Mouse (Mus musculus): ENCODE measurements around the gene Plscr3.
A peak's percentile ranks its signal among the peaks of the same experiment; 100 is the strongest.

Plscr3 gene

DNA sequence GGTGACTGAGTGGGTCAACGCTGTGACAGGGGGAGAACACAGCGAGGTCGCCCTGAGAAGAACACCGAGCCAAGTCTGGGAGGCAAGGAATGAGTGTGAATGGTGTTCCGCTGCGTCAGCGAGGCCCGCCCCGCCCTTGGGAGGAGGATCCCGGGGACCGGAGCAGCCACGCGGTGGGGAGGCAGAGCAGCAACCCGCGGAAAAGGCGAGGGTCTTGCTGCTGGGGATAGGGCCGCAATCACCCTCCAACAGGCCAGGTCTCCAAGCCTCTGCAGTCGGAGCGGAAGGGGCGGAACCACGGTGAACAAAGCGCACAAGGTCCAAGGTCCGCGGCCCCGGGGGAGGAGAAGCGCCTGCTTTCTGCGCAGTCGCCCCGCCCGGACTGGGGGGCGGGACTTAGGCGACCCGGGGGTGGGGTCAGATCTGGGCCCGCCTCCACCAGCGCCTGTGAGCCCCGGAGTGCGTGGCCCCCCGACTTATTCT lies at the start of gene Plscr3:
Gene Plscr3 (plus strand): TSS at position 179 of the 483 bp plus-strand sequence.
- peak; percentile 95 for DNase-seq (ENCODE audit: inconsistent ontology term)

DNA sequence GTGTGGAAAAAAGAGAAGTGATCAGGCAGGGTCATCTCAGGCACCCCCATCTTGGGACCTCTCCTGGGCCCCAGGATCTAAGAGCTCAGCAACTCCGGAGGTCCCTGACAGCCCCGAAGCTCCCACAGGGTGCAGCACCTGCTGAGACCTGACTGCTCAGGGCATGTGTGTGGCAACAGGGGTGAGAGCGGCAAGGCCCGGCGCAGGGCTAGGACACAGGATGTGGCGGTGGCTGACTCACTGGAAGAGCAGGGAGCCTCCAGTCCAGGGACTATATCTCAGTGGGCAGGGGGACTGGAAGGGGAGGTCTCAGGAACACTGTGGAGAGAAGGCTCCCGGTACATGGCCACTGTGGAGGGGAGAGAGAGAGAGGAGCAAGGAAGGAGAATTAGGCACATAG lies 48.3 kb upstream of the Plscr3 start:
- no peak for DNase-seq (ENCODE audit: inconsistent ontology term)

DNA sequence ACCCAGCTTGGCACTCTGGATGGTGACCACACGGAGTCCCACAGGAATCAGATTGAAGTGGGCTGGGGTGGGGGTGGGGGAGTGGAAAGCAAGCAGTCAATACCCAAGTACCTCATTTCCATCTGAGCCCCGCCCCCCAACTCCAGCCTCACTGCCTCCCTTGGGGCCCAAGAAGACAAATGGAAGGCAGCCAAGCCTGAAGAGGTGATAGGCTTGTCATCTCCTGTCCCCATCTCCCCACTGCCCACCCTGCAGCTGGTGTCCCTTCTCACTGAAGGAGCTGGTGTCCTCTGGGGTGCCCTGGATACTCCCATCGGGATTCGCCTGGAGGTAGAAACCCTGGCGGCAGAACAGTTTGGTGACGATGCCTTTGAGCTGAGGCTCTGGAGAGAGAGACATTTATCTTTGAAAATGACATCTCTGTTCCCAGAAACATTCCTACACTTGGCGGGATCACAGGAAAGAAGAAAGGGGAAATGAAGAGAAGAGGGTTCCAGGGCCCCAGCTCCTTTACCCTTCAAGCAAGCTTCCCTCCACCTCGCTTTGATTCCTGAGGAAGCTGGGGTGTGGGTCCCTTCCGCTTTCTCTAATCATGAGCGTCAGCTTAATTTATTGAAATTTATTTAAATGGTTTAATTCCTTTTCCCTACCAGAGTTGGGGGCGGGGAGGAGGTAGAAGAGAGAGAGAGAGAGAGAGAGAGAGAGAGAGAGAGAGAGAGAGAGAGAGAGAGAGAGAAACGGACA lies 46.6 kb upstream of the Plscr3 start:
- no peak for DNase-seq (ENCODE audit: inconsistent ontology term)

DNA sequence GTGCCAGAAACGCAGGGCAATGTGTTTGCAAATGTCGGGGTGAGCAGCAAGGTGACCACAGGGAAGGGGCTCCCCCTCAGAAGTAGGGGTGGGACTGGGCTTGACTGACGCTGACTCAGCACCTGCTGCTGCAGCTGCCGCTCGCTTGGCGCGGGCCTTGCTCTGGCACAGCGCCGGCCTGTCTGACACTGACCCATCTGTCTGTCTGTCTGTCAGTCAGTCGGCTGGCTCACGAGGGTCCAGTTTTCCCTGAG lies 46.1 kb upstream of the Plscr3 start:
- DNase-seq (ENCODE audit: inconsistent ontology term): peak; percentile 32

DNA sequence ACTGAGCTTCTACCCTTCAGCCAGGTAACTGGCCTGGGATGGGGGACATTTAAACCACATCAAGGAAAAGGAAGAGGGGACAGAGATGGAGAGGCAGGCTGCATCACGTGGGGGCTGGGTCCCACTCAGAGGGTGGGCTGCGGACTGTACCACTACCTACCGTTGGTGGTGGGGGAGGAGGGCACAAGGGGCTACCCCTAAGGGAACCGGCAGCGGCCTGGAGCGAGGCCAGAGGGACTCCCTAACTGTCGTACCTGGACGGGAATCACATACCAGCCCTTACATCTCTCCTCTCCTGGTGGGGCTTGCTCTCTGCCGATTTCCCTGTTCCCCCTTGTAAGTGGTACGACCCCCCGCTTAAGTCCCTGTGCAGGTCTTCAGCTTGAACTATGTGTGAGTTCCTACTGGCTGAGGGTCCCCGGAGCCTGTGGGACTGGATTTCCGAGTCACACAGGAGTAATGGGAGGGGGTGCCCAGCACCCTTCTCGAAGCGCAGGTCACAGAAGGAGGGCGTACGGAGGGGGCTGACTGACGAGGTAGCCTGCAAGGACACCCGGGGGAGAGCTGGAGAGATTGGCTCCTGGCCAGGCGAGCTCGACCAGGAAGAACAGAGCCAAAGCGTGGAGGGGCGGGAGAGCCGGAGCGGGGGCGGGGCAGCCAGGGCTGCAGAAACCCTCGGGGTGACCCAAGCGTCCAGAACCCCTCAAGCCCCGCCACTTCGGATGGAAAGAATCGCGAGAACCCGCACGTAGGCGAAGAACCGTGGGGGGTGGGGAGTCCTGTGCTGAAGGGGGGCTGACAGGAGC lies 45.6 kb upstream of the Plscr3 start:
- DNase-seq (ENCODE audit: inconsistent ontology term): peak; percentile 49

DNA sequence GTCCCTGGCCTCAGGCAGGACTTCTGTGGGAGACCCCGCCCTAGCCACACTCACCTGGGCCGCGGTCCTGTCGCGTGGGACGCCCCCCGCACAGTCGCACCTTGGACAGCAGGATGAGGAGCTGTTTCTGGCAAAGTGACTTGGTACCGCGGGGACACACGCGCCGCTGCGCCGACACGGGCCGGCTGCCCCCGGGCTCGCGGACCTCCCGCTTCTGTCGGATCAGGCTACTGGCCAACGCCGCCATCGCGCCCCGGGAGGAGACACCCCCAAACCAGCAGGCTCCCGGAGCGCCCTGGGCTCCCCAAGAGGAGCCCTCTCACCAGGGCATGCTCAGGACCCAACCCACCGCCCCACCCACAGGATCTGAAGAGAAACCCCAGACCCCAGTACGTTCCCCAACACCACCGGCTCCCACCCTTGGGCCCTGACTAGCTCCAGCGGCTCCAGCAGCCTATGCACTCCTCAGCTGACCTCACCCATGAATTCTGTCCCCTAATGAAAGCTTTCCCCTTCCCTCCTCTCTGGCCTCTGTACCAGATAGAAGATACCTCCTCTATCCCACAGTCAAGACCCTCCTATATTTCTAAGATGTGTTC lies 44.7 kb upstream of the Plscr3 start, which contains the start of gene Fgf11:
Gene Fgf11 (minus strand): TSS at position 479 of the 599 bp plus-strand sequence.
- no peak for DNase-seq (ENCODE audit: inconsistent ontology term)

DNA sequence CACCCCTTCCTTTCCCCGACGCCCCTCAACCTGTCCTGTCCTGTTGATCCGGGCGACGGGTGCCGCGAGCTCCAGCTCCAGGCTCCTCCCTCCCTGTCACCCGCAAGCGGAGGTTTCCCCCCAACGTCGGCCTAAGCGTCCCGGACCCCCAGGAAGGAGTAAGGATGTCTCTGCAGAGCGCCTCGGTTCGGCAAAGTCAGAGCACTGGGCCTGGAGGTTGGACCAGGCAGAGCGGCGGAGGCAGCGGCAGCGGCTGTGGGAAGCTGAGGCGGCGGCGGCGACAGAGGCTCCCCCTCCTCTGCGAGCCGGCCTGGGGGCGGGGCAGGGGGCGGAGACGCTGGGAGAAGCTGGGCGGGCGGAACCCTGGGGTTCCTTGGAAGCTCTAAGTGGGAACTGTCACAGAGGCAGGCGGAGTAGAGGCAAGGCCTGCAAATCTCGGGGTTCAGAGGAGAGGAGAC lies 43.5 kb upstream of the Plscr3 start:
- peak; percentile 93 for DNase-seq (ENCODE audit: inconsistent ontology term)

DNA sequence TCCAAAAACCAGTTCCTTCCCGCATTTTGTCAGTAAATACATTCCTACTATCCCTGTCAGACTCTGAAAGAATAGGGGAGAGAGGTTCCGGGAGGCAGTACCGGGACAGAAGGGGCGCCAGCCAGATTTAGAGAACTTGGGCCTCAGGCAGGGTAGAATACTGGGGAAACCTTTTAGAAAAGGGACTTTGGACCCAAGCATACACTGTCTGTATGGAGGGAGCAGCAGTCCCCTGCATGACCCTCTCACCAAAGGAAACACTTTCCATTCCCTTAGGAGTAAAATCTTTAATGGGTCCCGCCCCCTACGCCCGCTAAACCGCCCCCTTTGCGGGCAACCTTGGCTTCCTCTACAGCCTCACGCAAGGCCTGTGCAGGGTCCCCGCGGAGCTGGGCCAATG lies 42.8 kb upstream of the Plscr3 start:
- DNase-seq (ENCODE audit: inconsistent ontology term): peak; percentile 38

DNA sequence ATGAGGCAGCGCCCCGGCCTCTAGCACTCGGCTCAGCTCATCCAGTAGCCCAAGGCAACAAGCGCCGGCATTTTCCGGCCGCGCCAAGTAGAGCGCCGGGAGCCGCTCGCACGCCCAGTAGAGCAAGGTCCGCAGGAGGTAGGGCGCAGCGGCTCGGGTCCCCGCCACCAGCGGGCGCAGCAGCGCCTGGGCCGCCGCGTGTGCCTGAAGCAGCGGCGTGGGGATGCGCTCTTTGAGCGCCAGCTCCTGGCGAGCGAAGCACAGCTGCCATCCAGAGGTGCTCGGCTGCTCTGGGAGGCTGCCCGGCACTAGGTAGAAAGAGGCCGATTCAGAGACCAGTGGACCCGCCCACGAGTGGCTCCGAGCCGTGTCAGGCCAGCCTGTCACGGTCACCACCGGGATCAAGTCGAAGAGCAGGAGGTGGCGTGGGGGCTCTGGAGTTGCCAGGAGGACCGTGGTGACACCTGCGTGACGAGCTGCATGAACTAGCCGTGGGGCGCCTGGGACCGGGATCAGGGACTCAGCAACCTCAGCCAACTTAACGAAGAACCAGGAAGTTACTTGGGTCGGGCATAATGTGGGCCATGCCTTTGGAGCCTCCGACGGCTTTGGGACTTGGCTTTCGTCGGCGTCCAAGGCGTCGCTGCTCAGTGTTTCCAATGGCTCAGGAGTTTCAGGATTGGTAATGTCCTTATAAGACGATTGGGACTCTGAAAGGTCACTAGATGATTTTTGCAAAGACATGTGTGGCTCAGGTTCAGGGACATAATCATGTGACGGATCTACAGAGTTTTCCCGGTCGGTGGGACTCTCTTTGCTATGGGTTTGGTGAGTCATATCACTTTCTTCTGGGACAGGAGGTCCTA lies 42.2 kb upstream of the Plscr3 start:
- peak; percentile 78 for DNase-seq (ENCODE audit: inconsistent ontology term)

DNA sequence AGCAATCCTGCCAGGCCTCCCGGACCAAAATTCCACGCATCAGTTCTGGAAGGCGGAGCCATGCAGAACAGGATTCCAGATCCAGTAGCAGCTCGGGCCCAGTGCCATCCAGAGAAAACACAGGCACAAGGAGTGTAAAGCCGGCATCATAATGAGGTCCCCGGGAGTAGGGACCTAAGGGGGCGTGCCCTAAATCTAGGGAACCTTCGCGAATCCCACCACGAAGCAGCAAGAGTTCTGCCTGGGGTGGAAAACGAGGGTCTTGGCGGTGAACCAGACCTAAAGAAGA lies 41.6 kb upstream of the Plscr3 start:
- DNase-seq (ENCODE audit: inconsistent ontology term): no peak

DNA sequence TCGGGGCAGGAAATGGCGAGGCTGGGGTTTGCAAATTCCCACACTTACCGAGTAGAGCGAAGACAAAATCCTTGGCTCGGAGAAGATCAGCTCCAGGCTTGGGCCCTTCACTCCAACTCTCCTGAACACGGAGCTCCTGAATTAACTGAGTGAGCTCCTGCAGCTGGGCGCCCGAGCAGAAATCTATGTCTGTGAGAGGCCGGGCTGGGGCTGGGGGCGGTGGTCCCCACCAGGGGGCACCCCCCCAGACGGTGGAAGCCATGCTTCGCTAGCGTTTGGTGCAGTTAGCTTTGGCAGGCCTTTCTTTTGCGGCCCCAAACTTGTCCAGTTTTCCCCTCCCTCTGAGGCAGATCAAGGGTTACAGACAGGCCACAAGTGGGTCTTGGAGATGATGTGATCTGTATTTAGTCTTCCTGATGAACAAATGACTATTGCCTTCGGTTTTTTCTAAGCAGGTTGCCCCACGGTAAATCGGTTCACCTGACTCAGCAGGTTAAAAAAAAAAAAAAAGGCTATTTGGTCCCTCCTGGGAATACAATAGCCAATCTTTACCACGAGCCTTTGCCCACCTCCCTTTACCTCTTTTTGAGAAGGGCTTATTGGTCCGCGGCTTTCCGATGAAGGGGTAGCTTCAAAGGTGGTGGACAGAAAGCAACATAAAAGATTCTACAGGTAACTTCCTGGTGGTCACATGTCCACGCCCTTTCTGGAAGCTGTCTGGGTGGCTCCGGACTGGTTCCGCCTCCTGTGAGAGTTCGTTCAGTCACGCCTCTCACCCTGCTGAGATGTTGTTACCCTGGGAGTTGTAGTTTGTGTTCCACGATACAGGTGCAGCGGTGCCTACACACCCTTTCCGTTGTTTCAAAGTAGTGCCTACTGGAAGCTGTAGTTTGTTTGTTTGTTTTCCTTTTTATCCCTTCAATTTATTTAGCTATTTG lies 40.9 kb upstream of the Plscr3 start, which contains the start of gene Tmem102:
Gene Tmem102 (minus strand): TSS at position 653 of the 938 bp plus-strand sequence.
- DNase-seq (ENCODE audit: inconsistent ontology term): no peak

DNA sequence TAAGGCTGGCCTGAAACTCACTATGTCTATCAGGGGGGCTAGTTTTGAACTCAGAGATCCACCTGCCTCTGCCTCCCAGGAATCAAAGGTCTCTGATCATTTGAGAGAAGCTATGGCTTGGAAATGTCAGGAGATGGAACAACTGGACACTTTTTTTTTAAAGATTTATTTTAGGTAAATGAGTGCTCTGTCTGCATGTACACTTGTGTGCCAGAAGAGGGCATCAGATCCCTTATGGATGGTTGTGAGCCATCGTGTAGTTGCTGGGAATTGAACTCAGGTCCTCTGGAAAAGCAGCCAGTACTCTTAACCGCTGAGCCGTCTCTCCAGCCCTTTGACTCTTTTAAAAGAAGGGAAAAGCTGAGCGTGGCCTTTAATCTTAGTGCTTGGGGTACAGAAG lies 39.8 kb upstream of the Plscr3 start:
- DNase-seq (ENCODE audit: inconsistent ontology term): no peak

DNA sequence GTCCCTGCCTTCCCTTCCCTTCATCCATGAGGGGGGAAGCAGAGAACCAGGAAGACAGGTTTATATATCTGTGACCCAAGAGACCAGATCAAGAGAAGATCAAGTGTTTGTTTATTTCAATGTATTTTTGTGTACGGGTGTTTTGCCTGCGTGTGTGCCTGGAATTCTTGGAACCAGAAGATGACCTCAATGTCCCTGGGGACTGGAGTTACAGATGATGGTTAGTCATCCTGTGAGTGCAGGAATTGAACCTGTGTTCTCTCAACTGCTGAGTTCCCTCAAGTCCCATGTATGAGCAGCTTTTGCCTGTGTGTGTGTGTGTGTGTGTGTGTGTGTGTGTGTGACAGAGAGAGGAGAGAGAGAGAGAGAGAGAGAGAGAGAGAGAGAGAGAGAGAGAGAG lies 38.5 kb upstream of the Plscr3 start:
- no peak for DNase-seq (ENCODE audit: inconsistent ontology term)

DNA sequence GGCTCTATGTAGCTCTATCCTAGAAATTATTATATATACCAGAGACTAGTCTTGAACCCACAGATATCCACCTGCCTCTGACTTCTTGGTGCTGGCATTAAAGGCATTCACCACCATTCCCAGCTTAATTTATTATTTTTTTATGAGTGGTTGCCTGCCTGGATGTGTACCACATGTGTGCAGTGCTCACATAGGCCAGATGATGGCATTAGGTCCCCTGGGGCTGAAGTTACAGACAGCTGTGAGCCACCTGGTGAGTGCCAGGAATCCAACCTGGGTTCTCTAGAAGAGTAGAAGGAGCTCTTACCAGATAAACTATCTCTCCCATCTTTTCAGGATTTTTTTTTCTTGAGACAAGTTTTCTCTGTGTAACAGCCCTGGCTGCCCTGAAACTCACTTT lies 35.9 kb upstream of the Plscr3 start:
- no peak for DNase-seq (ENCODE audit: inconsistent ontology term)

DNA sequence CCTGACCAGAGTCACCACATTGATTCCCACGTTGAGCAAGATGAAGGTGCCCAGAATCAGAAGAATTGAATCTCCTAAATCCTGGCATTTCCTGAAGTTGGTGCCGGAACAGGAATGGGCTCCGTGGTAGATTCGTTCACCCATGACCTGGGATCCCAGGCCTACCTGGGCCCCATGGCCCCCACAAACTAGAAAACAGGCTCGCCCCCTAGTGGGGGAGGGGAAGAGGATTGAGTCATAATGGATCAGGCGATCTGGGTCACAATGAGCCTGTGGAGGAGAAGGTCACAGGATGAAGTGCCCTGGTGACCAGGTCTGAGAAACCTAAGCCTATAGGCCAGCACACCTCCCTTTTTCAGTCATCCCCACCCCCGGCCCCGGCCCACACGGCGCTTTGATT lies 31.0 kb upstream of the Plscr3 start, which contains the start of gene Gm39566:
Gene Gm39566 (minus strand): TSS at position 144 of the 400 bp plus-strand sequence.
- DNase-seq (ENCODE audit: inconsistent ontology term): no peak

DNA sequence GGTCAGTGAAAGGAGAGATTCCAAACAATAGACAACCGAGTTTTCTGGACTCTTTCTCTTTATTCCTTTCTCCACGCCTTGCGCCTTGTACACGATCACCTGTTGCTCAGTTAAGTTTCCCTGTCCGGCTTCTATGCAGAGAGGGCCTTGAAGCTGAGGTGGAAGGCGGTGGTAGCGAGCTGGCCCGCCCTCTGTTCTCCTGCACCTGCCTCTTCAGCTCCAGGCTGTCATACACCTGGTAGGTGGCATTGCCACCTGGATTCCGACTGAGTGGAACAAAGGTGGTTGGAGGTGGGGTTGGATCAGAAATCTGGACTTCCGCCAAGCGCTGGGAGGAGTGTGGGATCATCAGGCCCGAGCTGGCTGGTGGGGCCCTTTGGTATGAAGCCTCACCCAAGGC lies 29.7 kb upstream of the Plscr3 start:
- DNase-seq (ENCODE audit: inconsistent ontology term): no peak

DNA sequence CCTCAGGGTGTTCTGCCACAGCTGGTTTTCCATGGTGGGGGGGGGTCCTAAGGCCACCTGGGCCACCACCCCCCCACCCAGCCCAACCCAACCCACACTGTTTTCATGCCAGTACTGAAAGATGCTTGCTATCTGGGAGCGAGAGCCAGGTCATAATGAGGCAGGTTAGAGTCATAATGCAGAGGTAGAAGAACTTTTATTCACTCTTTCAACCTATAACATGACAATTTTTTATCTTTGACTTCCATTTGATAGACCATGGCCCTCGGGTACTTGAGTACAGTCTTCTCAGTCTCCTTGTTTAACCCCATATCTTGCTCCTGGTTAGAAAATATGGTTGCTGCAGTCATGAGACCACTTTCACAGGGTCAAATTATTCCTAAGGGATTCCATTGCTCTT lies 27.8 kb upstream of the Plscr3 start, which contains the start of gene Spem2:
Gene Spem2 (minus strand): TSS at position 101 of the 400 bp plus-strand sequence.
- no peak for DNase-seq (ENCODE audit: inconsistent ontology term)

DNA sequence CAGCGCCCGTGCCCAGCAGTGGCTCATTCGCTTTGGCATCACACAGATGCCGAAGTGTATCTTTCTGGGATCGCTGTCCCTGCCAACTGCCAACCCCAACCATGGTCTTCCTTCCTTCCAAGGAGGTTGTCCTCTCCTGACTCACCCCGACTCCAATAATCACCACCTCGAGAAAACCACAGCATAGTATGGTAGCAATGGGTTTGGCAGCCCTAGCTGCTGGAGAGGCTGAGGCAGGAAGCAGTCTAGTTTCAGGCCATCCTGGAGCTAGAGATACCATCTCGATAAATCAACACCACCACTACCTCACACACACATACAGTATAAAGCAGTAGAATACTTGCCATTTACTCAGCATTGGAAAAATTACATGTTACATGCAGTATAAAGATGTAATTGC lies 27.3 kb upstream of the Plscr3 start:
- no peak for DNase-seq (ENCODE audit: inconsistent ontology term)

DNA sequence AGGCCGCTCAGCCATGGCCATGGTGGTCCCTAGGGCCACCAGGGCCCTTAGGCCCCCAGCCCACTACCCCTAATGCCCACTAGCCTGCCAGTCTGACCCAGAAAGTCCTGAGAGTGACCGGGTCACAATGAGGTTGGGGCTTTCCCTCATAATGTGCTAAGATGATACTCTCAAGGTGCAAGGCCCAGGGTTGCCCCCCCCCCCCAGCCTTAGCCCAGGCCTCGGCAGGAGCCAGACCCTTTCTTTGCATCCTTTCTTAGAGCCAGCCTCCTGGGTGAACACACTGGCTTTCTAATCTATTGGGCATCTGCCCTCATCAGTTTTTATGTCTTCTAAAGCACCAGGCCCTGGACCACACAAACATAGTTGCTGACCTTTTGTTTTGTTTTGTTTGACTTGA lies 24.1 kb upstream of the Plscr3 start, which contains the start of gene Spem1:
Gene Spem1 (minus strand): TSS at position 101 of the 400 bp plus-strand sequence.
- no peak for DNase-seq (ENCODE audit: inconsistent ontology term)

DNA sequence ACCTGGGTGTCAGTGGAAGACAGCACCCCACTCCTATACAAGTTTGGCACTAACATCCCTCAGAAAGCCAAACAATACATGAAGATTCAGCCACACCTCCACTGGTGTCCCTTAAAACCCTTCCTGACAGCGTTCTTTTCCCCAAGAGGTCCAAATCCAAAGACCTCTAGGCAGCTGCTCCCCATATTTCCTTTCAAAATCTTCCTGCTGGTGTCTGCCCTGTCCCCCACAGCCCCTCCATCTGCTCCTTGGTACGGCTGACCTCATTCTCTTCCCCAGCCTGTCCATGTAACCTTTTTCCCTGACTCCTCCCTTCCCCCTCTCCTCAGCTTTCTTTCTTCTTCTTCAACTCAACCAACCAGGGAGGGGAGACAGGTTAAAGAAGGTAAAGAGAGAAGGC lies 22.7 kb upstream of the Plscr3 start:
- DNase-seq (ENCODE audit: inconsistent ontology term): no peak
